Mouse (Mus musculus) liver, embryonic 16.5 days (tissue): ENCODE measurements around the gene Dact1. TPM values are rescaled to one million over a fixed set of nuclear protein-coding genes. Genes with fewer than 3 reads are reported as not detected.

Source experiments
- ATAC-seq: fragments of 200-750 bp; cut with Nextera tagmentation; 2 replicates; pipeline ENCODE4 v1.8.0; 2017; ENCODE audit warnings: low read depth, mild to moderate bottlenecking, moderate number of reproducible peaks, moderate library complexity
- H3K27ac ChIP-seq: fragments of 300-500 bp; sonication (generic); 2 replicates; pipeline ENCODE4 v1.5.1; 2014; ENCODE audit warnings: mild to moderate bottlenecking, low read length
- H3K27me3 ChIP-seq: fragments of 300-500 bp; sonication (generic); 2 replicates; pipeline ENCODE4 v1.6.1; 2014; ENCODE audit warnings: low read depth, low read length, mixed read lengths; ENCODE audit not compliant: control insufficient read depth, insufficient read depth
- H3K36me3 ChIP-seq: fragments of 300-500 bp; sonication (generic); 2 replicates; pipeline ENCODE4 v1.6.1; 2014; ENCODE audit warnings: mild to moderate bottlenecking; ENCODE audit not compliant: control insufficient read depth, insufficient read depth
- H3K4me1 ChIP-seq: fragments of 300-500 bp; sonication (generic); 2 replicates; pipeline ENCODE4 v1.6.1; 2014; ENCODE audit warnings: low read depth, low read length, mixed read lengths; ENCODE audit not compliant: control insufficient read depth
- H3K4me2 ChIP-seq: fragments of 300-500 bp; sonication (generic); 2 replicates; pipeline ENCODE4 v1.6.1; 2014; ENCODE audit warnings: low read depth, low read length, mixed read lengths
- H3K4me3 ChIP-seq: fragments of 300-500 bp; sonication (generic); 2 replicates; pipeline ENCODE4 v1.5.1; 2014; ENCODE audit warnings: low read depth, mild to moderate bottlenecking, low read length
- H3K9ac ChIP-seq: fragments of 300-500 bp; sonication (generic); 2 replicates; pipeline ENCODE4 v1.6.1; 2014; ENCODE audit warnings: low read depth, low read length
- H3K9me3 ChIP-seq: fragments of 300-500 bp; sonication (generic); replicated peaks from 2 replicates; pipeline ENCODE4 v1.6.1; 2016; ENCODE audit warnings: low read length; ENCODE audit not compliant: control insufficient read depth
- WGBS: fragments of 180-500 bp; shearing (Covaris S2); extraction: QIAGEN DNeasy Blood & Tissue Kit; methylation state at CpG from one replicate; pipeline ENCODE4 v1.1.7; 2014; ENCODE audit not compliant: insufficient replicate concordance; 5-methylcytosine and 5-hydroxymethylcytosine counted together
- polyA plus RNA-seq: library from polyadenylated mRNA; unstranded; fragments of >200 nt; fragmentation: Nextera tagmentation; extraction: Ambion mirVana; gene quantifications from 2 replicates; pipeline ENCODE4 v1.2.1, GENCODE M21; 2015

Gene Dact1
- polyA plus RNA-seq, 1 experiment from 2014 or later: 0.25 TPM

DNA sequence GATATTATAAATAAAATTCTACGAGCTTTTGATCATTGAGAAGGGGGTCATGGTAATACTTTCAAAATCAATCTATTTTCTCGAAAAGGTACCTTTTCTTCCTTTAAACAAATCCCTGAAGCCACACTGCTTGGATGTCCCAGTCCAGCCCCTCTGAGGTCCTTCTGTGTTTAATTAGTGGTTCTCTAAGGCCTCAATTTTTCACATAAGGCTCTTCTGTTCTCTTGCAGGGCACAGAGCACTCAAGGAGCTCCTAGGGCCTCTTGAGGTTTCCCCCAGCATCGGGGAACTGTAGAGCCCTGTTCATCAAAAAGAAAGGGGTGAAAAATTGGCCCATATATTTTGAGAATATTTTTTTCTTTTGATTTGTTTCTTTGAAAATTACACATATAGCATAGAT is 23.0 kb downstream of the Dact1 start:
- no peaks in the 10 kb centered on the region for H3K9me3 ChIP-seq
- no peak overlapping the region for H3K9ac ChIP-seq
- WGBS: 62% methylated on average over 3 of the region's 3 CpGs
- no peaks in the 10 kb centered on the region for H3K4me1 ChIP-seq
- no peaks in the 10 kb centered on the region for H3K36me3 ChIP-seq
- no peak overlapping the region for H3K4me3 ChIP-seq
- H3K27ac ChIP-seq: no peak overlapping the region
- ATAC-seq: no peak
- H3K27me3 ChIP-seq: no peaks in the 10 kb centered on the region
- H3K4me2 ChIP-seq: no peak overlapping the region

DNA sequence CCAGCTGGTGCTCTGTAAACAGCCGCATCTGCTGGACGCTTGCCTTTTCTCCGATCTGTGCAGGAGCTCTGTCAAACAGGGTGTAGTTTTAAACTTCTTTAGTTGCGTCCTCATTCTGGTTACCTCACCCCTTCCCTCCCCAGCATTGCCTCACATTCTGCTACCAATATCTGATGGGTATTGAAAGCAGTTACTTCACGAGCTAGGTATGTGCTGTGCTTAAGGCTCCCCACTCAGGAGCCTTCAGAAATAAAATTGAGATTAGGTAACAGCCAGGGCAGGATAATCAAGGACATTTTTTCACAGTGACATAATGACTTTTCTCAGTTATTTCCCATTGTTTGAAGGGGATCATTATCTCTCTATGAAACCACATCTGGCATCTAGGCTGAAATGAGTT is 23.9 kb downstream of the Dact1 start:
- Histone ChIP-seq H3K4me1 (no peaks in the 10 kb centered on the region), H3K9me3 (no peaks in the 10 kb centered on the region), H3K36me3 (no peaks in the 10 kb centered on the region), H3K9ac (no peak overlapping the region), H3K27ac (no peak overlapping the region), H3K4me2 (no peak overlapping the region), H3K27me3 (no peaks in the 10 kb centered on the region), H3K4me3 (no peak overlapping the region)
- 58% methylated on average over 5 of the region's 5 CpGs for WGBS
- no peak for ATAC-seq

DNA sequence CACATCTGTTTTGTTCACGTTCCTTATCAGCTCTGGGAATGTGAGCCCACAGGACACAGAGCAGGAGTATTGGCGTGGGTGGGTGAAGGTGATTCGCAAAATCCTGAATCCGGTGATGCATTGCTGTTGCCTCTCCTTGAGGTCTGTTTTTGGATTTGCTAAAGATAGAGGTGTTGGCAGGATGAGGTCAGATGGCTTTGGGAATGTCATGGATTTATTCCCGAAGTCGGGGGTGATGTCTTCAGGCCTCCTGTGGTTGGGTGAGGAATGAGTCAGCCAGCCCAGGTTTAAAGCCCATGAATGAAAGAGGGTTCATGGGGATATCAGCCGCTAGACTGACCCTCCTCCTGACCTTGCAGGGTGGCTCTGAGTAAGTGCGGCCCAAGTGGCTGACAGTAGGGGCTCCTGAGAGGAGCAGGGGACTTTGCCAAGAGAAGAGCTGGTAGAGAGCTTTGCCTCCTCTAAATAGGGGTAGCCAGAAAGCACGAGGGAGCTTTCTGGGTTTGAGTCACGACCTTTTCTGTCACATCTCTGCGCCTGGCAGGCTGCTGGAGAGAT is 27.4 kb downstream of the Dact1 start:
- no peaks in the 10 kb centered on the region for H3K27me3 ChIP-seq
- H3K27ac ChIP-seq: no peak overlapping the region
- no peak overlapping the region for H3K4me3 ChIP-seq
- H3K9ac ChIP-seq: no peak overlapping the region
- no peaks in the 10 kb centered on the region for H3K4me1 ChIP-seq
- no peaks in the 10 kb centered on the region for H3K36me3 ChIP-seq
- H3K4me2 ChIP-seq: no peak overlapping the region
- ATAC-seq: no peak
- WGBS: 55% methylated on average over 11 of the region's 11 CpGs
- no peaks in the 10 kb centered on the region for H3K9me3 ChIP-seq

DNA sequence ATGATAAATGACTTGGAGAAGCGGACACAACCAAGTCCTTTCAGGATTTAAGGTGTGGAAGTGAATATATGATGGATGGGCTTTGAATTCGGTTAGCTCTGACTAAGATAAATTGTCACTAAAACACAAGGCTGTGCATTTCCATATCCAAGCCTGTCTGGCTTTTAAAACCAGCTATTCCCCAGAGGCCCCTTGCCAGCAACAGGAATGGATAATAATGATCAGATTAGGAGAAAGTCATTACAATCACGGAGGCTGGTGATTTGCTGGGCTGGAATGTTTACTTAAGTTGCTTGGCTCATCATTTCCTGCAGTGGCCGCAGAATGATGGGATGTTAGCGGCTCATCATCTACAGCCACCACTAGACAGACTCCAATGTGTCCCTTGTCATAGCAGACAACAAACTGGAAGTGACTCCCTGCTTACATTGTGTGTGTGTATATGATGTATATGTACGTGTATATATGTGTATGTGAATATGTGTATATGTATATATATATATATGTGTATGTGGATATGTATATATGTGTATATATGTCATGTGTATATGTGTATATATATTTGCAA is 28.3 kb downstream of the Dact1 start:
- 50% methylated on average over 6 of the region's 6 CpGs for WGBS
- no peak overlapping the region for H3K4me3 ChIP-seq
- no peaks in the 10 kb centered on the region for H3K9me3 ChIP-seq
- no peaks in the 10 kb centered on the region for H3K36me3 ChIP-seq
- no peak overlapping the region for H3K9ac ChIP-seq
- no peaks in the 10 kb centered on the region for H3K27me3 ChIP-seq
- ATAC-seq: no peak
- no peak overlapping the region for H3K4me2 ChIP-seq
- H3K27ac ChIP-seq: no peak overlapping the region
- no peaks in the 10 kb centered on the region for H3K4me1 ChIP-seq

DNA sequence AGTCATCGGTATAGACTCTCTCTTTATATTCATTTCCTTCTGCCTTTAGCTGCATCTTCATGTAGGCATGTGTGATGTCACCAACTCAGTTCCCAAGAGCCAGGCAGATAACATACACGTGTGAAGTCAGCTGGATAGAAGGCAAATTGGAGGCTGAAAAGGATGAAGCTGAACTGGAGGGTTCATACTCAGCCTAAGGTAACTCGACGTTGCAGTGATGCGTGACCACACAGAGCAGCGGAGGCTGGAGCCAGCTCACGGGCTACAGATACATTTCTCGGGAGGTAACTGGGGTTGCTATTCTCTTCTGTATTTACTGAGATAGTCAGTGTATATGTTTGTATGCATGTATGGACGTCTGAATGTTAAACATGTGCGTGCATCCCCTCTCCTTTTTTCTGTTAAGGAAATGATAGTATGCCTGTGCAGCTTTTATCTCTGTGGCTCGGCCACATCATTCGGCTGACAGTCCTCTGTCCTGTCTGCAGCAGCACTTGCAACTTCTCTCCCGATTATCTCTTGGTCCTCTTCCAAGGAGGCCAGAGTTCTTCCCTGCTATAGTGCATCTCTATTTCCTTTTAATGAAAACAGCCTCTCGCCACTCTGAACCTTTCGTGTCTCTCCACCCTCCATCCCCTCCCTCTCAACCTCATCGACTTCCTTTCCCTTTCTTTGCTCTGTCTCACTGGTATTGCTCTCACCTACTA is 29.6 kb downstream of the Dact1 start:
- no peak overlapping the region for H3K27ac ChIP-seq
- H3K36me3 ChIP-seq: no peaks in the 10 kb centered on the region
- 55% methylated on average over 16 of the region's 16 CpGs for WGBS
- H3K4me1 ChIP-seq: no peaks in the 10 kb centered on the region
- H3K9me3 ChIP-seq: no peaks in the 10 kb centered on the region
- H3K27me3 ChIP-seq: no peaks in the 10 kb centered on the region
- no peak for ATAC-seq
- no peak overlapping the region for H3K9ac ChIP-seq
- no peak overlapping the region for H3K4me3 ChIP-seq
- H3K4me2 ChIP-seq: no peak overlapping the region

DNA sequence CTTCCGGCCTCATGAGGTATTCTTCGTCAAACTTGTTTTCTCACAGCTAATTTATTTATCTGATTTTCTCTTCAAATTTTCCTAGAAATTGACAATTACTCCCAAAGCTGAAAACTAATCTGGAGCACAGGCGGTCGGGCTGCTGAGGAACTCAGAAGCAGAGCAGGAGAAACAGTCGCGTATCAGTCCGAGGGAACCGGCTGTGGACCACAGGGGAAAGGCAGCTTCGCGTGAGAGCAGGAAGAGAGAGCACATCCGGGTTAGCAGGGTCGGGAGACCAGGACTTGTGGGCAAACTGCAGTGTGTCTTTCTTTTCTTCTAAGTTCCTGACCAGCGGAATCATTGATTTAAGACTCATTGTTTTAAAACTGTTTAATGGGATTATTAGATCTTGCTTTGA is 32.7 kb downstream of the Dact1 start:
- H3K4me2 ChIP-seq: peak overlapping the region; percentile 20; the same call in 1 of the 2 replicates
- H3K36me3 ChIP-seq: no peaks in the 10 kb centered on the region
- H3K27me3 ChIP-seq: no peaks in the 10 kb centered on the region
- no peak overlapping the region for H3K4me3 ChIP-seq
- H3K27ac ChIP-seq: no peak overlapping the region
- 24% methylated on average over 13 of the region's 13 CpGs for WGBS
- no peak overlapping the region for H3K9ac ChIP-seq
- ATAC-seq: no peak
- H3K9me3 ChIP-seq: no peaks in the 10 kb centered on the region
- H3K4me1 ChIP-seq: no peaks in the 10 kb centered on the region

DNA sequence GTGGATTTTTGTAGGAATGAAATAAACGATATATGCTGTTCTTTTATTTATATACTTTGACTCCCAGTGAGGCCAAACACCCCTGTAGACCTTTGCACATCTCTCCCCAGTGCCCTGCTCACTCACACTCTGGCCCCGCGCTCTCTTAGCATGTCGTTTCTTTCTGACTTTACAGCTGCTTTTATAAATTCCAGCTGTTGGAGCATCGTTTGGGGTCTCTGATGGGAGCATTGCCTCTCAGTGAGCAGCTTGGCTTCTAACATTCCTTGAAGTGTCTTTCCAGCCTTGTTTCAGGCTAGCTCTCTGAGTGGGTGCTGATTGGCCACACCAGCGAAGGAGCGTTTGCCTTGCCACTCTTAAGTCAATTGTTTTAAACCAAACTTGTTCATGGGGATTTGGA is 35.8 kb downstream of the Dact1 start:
- Histone ChIP-seq H3K27me3 (no peaks in the 10 kb centered on the region), H3K4me3 (no peak overlapping the region), H3K27ac (no peak overlapping the region), H3K9me3 (no peaks in the 10 kb centered on the region), H3K36me3 (no peaks in the 10 kb centered on the region), H3K4me2 (no peak overlapping the region), H3K9ac (no peak overlapping the region), H3K4me1 (no peaks in the 10 kb centered on the region)
- WGBS: 63% methylated on average over 7 of the region's 7 CpGs
- no peak for ATAC-seq

DNA sequence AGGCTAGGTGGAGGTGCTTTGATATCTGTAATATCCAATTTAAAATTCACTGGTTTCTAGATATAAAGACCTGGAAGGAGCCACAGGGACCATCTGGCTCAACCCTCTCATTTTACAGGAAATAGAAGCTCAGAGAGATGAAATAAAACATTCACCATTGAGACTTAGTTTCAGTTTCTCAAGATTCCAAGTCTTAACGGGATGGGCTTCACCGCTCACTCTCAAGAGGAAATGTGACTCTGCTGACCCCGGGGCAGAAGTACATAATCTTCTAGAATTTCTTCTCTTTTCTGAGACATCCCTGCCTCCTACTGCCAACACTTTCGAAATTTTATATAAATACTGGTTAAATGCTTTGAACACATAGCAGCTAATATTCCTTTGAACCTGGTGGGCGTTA is 36.4 kb downstream of the Dact1 start:
- Histone ChIP-seq H3K4me1 (no peaks in the 10 kb centered on the region), H3K4me3 (no peak overlapping the region), H3K9ac (no peak overlapping the region), H3K27me3 (no peaks in the 10 kb centered on the region), H3K36me3 (no peaks in the 10 kb centered on the region), H3K4me2 (no peak overlapping the region), H3K9me3 (no peaks in the 10 kb centered on the region), H3K27ac (no peak overlapping the region)
- ATAC-seq: no peak
- 37% methylated on average over 5 of the region's 5 CpGs for WGBS

DNA sequence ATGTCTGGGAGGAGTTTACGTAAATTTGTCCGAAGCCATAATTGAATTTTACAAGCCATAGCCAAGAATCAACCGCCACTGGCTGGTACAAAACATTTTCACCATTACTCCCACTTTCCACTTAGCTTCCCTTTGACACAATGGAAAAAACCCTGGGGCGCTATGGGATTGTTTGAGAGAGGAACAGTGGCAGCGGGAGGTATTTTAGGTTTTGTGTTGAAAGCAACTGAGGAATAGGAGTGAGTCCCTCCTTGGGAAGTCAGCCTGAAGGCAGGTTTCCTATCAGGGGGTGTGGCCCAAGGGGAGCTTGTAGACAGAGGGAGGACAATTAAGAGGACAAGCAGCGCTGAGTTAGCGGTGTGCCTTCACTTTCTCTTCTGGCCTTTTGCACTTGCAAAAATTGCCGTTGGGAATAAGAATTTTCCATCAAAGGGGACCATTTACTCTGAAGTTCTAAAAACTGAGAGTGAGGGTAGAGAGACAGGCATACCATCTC is 38.8 kb downstream of the Dact1 start:
- H3K27me3 ChIP-seq: no peaks in the 10 kb centered on the region
- H3K9ac ChIP-seq: no peak overlapping the region
- H3K36me3 ChIP-seq: no peaks in the 10 kb centered on the region
- no peaks in the 10 kb centered on the region for H3K9me3 ChIP-seq
- 61% methylated on average over 8 of the region's 8 CpGs for WGBS
- H3K4me1 ChIP-seq: no peaks in the 10 kb centered on the region
- H3K27ac ChIP-seq: no peak overlapping the region
- no peak overlapping the region for H3K4me2 ChIP-seq
- ATAC-seq: no peak
- H3K4me3 ChIP-seq: no peak overlapping the region
